Mouse (Mus musculus) MEL (cell line): ENCODE data around the gene Sec16b.

ENCODE experiments used
- BHLHE40 ChIP-seq: IDR thresholded peaks from 2 replicates; pipeline ENCODE4 v1.6.1; 2012; ENCODE audit warnings: low read depth, mild to moderate bottlenecking, inconsistent platforms, low read length, improper control_type of control experiment, borderline replicate concordance
- CHD2 ChIP-seq: IDR thresholded peaks from 2 replicates; pipeline ENCODE4 v1.6.1; 2011; ENCODE audit warnings: low read length, improper control_type of control experiment
- CTCF ChIP-seq, 3 experiments: IDR thresholded peaks in 2 of 3; conservative IDR thresholded peaks in 1 of 3; 2 replicates each; pipeline ENCODE4 v1.5.1; 2011 to 2012; ENCODE audit warnings: low read length in 3 of 3, low read depth in 2 of 3, mild to moderate bottlenecking in 2 of 3, improper control_type of control experiment in 1 of 3, inconsistent platforms in 1 of 3, mixed read lengths in 1 of 3, moderate library complexity in 1 of 3; ENCODE audit not compliant: control insufficient read depth in 1 of 3, insufficient read depth in 1 of 3, poor library complexity in 1 of 3, severe bottlenecking in 1 of 3
- E2F4 ChIP-seq: IDR thresholded peaks from 2 replicates; pipeline ENCODE4 v1.6.1; 2011; ENCODE audit warnings: low read depth, low read length, improper control_type of control experiment, borderline replicate concordance
- EP300 ChIP-seq, 2 experiments: IDR thresholded peaks; 2 replicates each; pipeline ENCODE4 v1.6.1; 2011; ENCODE audit warnings: improper control_type of control experiment in 2 of 2, low read length in 2 of 2, low read depth in 1 of 2, mild to moderate bottlenecking in 1 of 2
- HCFC1 ChIP-seq: IDR thresholded peaks from 2 replicates; pipeline ENCODE4 v1.6.1; 2012; ENCODE audit warnings: low read depth, mild to moderate bottlenecking, inconsistent platforms, low read length, improper control_type of control experiment, moderate library complexity
- JUND ChIP-seq: IDR thresholded peaks from 2 replicates; pipeline ENCODE4 v1.6.1; 2011; ENCODE audit warnings: low read depth, mild to moderate bottlenecking, improper control_type of control experiment, low read length
- MXI1 ChIP-seq: IDR thresholded peaks from 2 replicates; pipeline ENCODE4 v1.6.1; 2011; ENCODE audit warnings: mild to moderate bottlenecking, low read depth, low read length, improper control_type of control experiment
- NRF1 ChIP-seq: IDR thresholded peaks from 2 replicates; pipeline ENCODE4 v1.6.1; 2014; ENCODE audit warnings: low read depth, mild to moderate bottlenecking, inconsistent platforms, low read length, improper control_type of control experiment, moderate library complexity; ENCODE audit not compliant: poor library complexity, insufficient read depth, severe bottlenecking
- POLR2A ChIP-seq, 2 experiments: IDR thresholded peaks; 2 replicates each; pipeline ENCODE4 v1.6.1; 2011 to 2012; ENCODE audit warnings: low read length in 2 of 2, mild to moderate bottlenecking in 2 of 2, control low read depth in 1 of 2, improper control_type of control experiment in 1 of 2, low read depth in 1 of 2, moderate library complexity in 1 of 2; ENCODE audit not compliant: control insufficient read depth in 1 of 2, insufficient read depth in 1 of 2, poor library complexity in 1 of 2
- POLR2AphosphoS2 ChIP-seq: IDR thresholded peaks from 2 replicates; pipeline ENCODE4 v1.6.1; 2011; ENCODE audit warnings: low read length, improper control_type of control experiment
- RAD21 ChIP-seq: IDR thresholded peaks from 2 replicates; pipeline ENCODE4 v1.6.1; 2011; ENCODE audit warnings: mild to moderate bottlenecking, low read depth, low read length, improper control_type of control experiment
- TAL1 ChIP-seq: IDR thresholded peaks from 2 replicates; pipeline ENCODE4 v1.6.1; 2012; ENCODE audit warnings: mild to moderate bottlenecking, inconsistent platforms, low read length, moderate library complexity, mixed read lengths

- TF ChIP-seq RAD21, result no peak
- no peak for TF ChIP-seq HCFC1
- TF ChIP-seq BHLHE40, result no peak
- TF ChIP-seq TAL1, result no peak
- TF ChIP-seq CTCF (IDR thresholded peaks at IDR 0.05 in 2 of 3, conservative IDR thresholded peaks at IDR 0.05 in 1 of 3; ENCODE audit: control insufficient read depth in 1 of 3, insufficient read depth in 1 of 3, low read depth in 2 of 3, low read length in 3 of 3, poor library complexity in 1 of 3, severe bottlenecking in 1 of 3), result no peak
- no peak for TF ChIP-seq POLR2AphosphoS2
- TF ChIP-seq POLR2A (IDR thresholded peaks at IDR 0.05; ENCODE audit: control insufficient read depth in 1 of 2, insufficient read depth in 1 of 2, low read depth in 1 of 2, low read length in 2 of 2, poor library complexity in 1 of 2), result no peak
- no peak for TF ChIP-seq CHD2
- TF ChIP-seq MXI1, result no peak
- no peak for TF ChIP-seq EP300 (IDR thresholded peaks at IDR 0.05; ENCODE audit: low read depth in 1 of 2, low read length in 2 of 2)
- no peak for TF ChIP-seq E2F4
- no peak for TF ChIP-seq JUND
- no peak for TF ChIP-seq NRF1
These were observed 48.7 kb upstream of the Sec16b start for GRCm38 (mm10) chr1:157457789-157458188.
